In the genomic region with DNA sequence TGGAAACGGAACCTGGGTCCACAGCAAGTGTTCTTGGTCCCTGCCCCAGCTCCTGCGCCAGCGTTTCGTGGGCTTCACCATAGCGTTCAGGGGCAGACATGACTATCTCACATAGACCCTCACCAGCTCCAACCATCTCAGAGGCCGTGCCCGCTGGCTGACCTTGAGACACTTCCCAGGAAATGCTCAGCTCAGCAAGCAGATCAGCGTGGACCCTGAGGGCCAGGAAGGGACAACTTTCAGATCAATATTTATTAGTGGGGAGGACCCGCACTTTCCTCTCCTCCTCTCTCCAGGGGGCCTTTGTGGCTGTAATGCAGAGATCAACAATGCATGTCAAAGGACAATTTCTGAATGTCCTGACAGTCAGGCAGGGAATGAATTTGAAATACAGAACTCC, we compare ENCODE assay signal across 35 mouse cellular contexts. TPM values are rescaled to one million over a fixed set of nuclear protein-coding genes. Genes with fewer than 3 reads are reported as not detected.
"Had no signal": no experiment of that assay in that cellular context is flagged by ENCODE, and none has a peak within 500 bp of the region (broad histone marks: within the 10 kb centered on the region; RNA-seq: fewer than 3 reads in every experiment).

No protein-coding gene starts in this region.

- H3K4me3 ChIP-seq: limb, embryonic 10.5 days; limb, embryonic 12.5 days; limb, embryonic 13.5 days; limb, embryonic 15.5 days; liver, embryonic 12.5 days; liver, embryonic 13.5 days; liver, embryonic 15.5 days; lung, embryonic 15.5 days; megakaryocyte, embryonic 14.5 days; midbrain, embryonic 10.5 days; midbrain, embryonic 12.5 days; midbrain, embryonic 13.5 days; midbrain, embryonic 15.5 days; myocyte had no signal

- H3K9ac ChIP-seq: limb, embryonic 12.5 days; limb, embryonic 13.5 days; limb, embryonic 15.5 days; liver, embryonic 12.5 days; liver, embryonic 13.5 days; liver, embryonic 14.5 days; liver, embryonic 15.5 days; liver, postnatal 0 days; lung, embryonic 14.5 days; lung, embryonic 15.5 days; midbrain, embryonic 12.5 days; midbrain, embryonic 13.5 days; midbrain, embryonic 15.5 days had no signal

- H3K27ac ChIP-seq: limb, embryonic 10.5 days; limb, embryonic 12.5 days; limb, embryonic 13.5 days; limb, embryonic 15.5 days; liver, embryonic 12.5 days; liver, embryonic 13.5 days; liver, embryonic 14.5 days; liver, embryonic 15.5 days; lung, embryonic 15.5 days; macrophage; midbrain, embryonic 10.5 days; midbrain, embryonic 12.5 days; midbrain, embryonic 13.5 days; midbrain, embryonic 15.5 days had no signal

- H3K36me3 ChIP-seq: limb, embryonic 10.5 days; limb, embryonic 12.5 days; limb, embryonic 13.5 days; limb, embryonic 15.5 days; liver, embryonic 12.5 days; liver, embryonic 13.5 days; liver, embryonic 15.5 days; lung, embryonic 15.5 days; midbrain, embryonic 10.5 days; midbrain, embryonic 12.5 days; midbrain, embryonic 13.5 days; midbrain, embryonic 15.5 days had no signal

- H3K9me3 ChIP-seq: limb, embryonic 10.5 days; limb, embryonic 12.5 days; limb, embryonic 13.5 days; limb, embryonic 15.5 days; liver, embryonic 12.5 days; liver, embryonic 13.5 days; liver, embryonic 15.5 days; lung, embryonic 15.5 days; megakaryocyte, embryonic 14.5 days; midbrain, embryonic 10.5 days; midbrain, embryonic 12.5 days; midbrain, embryonic 13.5 days; midbrain, embryonic 15.5 days had no signal

- H3K27me3 ChIP-seq: limb, embryonic 12.5 days; limb, embryonic 13.5 days; limb, embryonic 15.5 days; liver, embryonic 12.5 days; liver, embryonic 13.5 days; liver, embryonic 15.5 days; lung, embryonic 15.5 days; midbrain, embryonic 12.5 days; midbrain, embryonic 15.5 days had no signal

- H3K4me1 ChIP-seq: limb, embryonic 10.5 days; limb, embryonic 12.5 days; limb, embryonic 13.5 days; limb, embryonic 15.5 days; liver, embryonic 12.5 days; liver, embryonic 13.5 days; liver, embryonic 15.5 days; lung, embryonic 15.5 days; midbrain, embryonic 12.5 days; midbrain, embryonic 13.5 days; midbrain, embryonic 15.5 days had no signal

- H3K4me2 ChIP-seq: limb, embryonic 12.5 days; limb, embryonic 13.5 days; limb, embryonic 15.5 days; liver, embryonic 11.5 days; liver, embryonic 12.5 days; liver, embryonic 13.5 days; liver, embryonic 15.5 days; lung, embryonic 14.5 days; lung, embryonic 15.5 days; midbrain, embryonic 11.5 days; midbrain, embryonic 12.5 days; midbrain, embryonic 13.5 days; midbrain, embryonic 15.5 days had no signal

- ATAC-seq: liver, embryonic 12.5 days; liver, postnatal 0 days; lung, postnatal 0 days; midbrain, embryonic 13.5 days; midbrain, embryonic 15.5 days; midbrain, embryonic 16.5 days had no signal

- DNase-seq: left cerebral cortex, postnatal 4 days; liver; liver, embryonic 13.5 days; liver, postnatal 0 days; lung, adult 18-20 months; lung, adult 2 months; lung, embryonic 14.5 days; lung, postnatal 10 days; lung, postnatal 14 days; lung, postnatal 36 days; lung, postnatal 4 days; midbrain, embryonic 14.5 days had no signal

RNA-seq across cellular contexts. Expression of gene 1700016H13Rik, which starts 9.1 kb away (rescaled TPM):
- polyA plus RNA-seq: limb, embryonic 13.5 days; liver, adult 2 months; liver, embryonic 12.5 days; liver, embryonic 14.5 days; liver, embryonic 15.5 days; liver, embryonic 16.5 days; liver, postnatal 0 days; macrophage; myocyte had no signal

RNA-seq across cellular contexts. Expression of gene Slc10a6, which starts 35.7 kb away (rescaled TPM):
- polyA plus RNA-seq: limb, embryonic 10.5 days; limb, embryonic 13.5 days; liver, embryonic 12.5 days; liver, embryonic 13.5 days; liver, embryonic 14.5 days; liver, embryonic 15.5 days; liver, embryonic 16.5 days; midbrain, embryonic 10.5 days; midbrain, embryonic 12.5 days; midbrain, postnatal 0 days; neural tube, embryonic 11.5 days had no signal
